Mouse (Mus musculus): ENCODE measurements at regions not wholly inside any gene's neighbourhood (a gene's known extent, or its start where the extent isn't known, plus 50 kb on each side); places are given as distances from the start of the nearest gene placed in this dataset.
"Not testable (repeated sequence)": the region's sequence is repeated elsewhere in the genome, so short reads cannot be mapped to it uniquely, and the experiment has no call there.

DNA sequence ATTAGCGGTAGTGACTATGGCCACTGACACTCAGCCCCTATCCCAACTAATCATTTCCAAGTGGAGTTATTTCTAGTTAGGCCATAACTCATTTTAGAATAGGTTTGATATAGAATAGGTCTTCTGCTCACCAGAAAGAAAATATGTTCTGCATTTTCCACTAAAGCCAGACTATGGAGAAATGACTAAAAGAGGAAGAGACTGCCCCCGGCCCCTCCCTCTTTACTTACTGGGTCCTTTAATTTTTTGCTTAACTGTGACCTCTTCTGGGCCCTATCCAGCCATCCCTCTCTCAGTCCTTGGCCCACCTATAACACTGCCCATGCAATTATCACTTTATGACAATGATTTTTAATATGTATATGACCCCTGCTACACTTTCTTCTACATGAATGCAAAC is 192.0 kb upstream of the Serp2 start:
- no peak for ATAC-seq

DNA sequence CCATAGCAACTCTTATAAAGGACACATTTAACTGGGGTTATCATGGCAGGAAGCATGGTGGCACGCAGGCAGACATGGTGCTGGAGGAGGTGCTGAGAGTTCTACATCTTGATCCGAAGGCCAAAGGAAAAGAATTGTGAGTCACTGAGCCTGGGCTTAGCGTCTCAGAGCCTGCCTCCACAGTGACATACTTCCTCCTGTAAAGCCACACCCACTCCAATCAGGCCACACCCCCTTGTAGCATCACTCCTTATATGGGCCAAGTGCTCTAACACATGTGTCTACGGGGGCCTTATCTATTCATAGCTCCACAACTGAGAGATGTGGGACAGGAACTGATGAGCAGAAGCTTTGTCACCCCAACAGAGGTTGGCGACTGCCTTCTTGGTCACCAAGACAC is 191.1 kb upstream of the Serp2 start:
- ATAC-seq = no peak

DNA sequence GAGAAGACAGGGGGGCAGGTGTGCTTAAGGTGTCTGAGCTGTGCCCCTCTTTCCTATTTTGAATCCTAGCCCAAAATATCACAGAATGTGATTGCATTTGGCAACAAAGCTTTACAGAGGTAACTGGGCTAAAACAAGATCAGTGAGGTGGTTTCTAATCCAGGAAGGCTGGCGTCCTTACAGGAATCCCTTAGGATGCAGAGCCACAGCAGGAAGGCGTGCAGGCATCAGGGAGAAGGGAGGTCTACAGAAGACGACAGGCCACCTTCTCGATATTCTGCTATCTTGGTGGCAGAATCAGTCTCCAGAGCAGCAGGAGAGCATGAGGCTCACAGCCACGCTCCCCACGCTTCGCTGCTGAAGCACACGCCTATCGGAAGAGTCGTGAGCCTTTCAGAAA is 189.6 kb upstream of the Serp2 start:
- no peak for ATAC-seq

DNA sequence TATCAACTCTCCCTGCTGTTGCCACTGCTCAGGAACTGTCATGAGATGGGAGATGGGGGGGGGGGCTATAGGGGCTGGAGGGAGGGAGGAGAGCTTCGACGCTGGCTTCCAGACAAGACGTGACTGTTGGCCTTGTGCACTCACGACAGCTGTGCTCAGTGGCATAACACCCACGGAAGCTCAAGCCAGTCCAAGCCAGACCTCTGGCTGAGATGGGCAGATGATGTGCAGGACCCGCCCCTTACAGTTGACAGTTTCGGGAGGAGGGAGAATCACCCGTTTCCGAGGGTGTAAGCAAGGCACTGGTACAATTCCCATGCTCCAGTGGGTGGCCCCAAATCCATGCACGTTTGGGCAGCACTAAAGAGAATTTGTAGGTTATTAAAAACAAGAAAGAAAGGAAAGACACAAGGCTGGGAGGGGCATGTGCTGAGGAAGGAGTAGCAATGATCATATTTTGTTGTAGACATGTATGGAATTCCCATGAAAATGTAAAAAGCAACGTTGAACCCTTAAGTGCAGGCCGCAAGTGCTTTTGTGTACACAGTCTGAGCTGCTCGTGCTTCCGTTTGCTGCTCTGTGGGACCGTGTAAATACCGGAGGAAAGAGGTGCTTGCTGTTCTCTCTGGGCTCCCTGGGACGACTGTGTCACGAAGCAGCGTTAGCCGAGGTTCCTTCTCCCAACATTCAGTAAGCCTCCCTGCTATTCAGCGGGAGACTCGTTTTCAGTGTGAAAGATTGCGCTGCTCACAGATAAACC is 188.2 kb upstream of the Serp2 start:
- ATAC-seq = no peak

DNA sequence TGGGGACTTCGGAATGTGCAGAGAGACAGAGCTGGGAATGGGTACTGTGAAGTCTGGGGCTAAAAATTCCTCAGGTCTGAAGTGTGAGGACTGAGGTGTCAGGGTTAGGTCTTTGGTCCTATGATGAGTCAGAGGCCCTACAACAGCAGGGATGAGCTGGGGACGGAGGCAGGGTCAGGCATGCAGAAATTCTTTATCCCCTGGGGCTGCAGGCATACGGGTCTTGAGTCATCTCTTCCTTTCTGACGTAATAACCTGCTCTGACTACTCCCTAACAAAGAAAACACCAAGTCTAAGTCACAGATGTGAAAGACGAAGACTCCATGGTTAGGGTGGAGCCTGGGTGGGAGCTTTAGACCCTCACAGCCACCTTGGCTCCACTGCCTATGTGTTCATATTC is 185.6 kb upstream of the Serp2 start:
- no peak for ATAC-seq

DNA sequence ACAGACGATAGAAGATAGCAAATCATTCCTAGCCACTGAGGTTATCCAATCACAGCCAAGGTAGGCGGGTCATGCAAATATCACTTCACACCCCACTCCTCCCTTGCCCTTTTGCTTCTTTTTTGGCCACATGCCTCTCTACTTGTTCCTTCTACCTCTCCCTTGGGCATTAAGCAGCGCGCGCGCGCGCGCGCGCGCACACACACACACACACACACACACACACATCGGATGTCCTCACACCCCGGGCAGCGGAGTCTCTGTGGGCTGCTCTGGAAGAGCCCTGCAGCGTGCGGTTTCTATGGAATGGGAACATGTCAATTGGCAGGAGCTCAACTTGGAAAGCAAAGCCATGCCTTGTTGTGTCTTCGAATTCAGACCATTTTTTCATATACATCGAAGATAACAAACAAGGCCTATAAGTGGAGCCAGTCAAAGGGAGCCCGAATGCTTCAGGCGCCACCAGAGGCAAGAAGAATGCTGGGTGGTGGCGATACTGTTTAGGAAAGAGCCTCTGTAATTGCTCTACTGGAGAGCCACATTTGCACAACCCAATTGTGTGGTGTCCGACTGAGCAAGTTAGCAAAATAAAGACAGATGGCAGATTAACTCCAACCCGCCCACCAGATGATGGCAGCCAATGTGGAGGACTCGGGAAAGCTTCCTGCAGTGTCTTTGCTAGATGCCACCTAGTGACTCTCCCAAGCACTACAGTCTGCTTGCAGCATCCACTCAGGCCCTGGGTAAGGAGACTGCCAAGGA is 183.3 kb upstream of the Serp2 start:
- no peak for ATAC-seq

DNA sequence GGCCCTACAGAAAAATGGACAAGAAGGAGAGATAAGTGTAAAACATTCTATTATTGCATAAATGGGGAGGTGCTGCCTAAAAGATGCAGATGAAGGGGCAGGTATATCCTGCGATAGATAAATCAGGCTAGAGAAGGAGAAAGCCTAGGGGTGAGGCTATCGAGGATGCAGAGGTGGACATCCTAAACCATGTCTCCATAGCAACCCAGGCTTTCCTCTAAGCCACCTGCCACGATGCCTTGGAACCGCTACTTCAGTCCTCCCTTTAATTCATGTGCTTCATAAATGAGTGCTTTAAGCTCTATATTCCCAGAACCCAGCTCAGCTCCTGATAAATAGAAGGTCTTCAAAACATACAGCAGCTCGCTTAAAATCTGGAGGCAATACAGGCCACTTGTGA is 179.3 kb upstream of the Serp2 start:
- no peak for ATAC-seq

DNA sequence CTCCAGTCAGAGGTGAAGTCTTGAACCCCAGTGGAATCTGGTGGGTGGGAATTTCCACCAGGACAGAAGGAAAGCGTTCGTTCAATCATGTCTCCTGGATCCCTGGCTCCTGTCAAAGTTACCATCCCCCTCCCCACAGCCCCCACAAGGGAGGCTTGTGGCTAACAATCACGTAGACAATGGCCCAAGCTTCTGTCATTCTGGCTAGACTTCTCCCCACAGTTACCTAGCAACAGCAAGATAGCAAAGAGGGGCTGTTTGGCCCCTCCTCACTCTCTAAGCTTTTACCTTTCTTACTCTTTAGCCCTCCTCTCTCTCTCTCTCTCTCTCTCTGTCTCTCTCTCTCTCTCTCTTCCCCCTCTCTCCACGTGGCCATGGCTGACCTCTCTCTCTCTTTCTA is 178.4 kb upstream of the Serp2 start:
- ATAC-seq = no peak

DNA sequence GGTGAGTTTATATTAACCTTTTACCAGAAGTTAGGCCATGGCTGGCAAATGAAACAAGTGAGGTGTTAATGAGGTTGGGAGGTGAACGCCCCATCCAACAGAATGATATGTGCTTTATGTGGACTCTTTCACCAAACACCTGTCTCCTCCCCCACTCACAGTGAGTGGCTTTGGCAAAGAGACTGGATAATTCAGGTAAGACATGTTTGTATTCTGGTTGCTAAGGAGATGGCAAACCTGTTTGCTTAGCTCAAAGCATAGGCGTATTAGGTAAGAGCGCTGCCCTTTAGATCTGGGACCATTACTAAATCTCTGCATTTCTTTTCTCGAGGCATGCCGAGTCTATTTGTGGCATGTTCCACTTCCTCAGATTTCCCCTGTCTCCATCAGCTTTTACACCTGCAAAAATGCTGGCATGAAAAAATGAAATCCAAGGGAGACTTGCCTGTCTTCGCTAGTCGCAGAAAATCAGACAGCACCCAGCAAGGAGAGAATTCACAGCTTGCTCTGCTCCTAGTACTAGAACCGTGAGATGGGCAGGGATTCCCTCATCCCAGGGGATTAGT is 176.7 kb upstream of the Serp2 start:
- no peak for ATAC-seq

DNA sequence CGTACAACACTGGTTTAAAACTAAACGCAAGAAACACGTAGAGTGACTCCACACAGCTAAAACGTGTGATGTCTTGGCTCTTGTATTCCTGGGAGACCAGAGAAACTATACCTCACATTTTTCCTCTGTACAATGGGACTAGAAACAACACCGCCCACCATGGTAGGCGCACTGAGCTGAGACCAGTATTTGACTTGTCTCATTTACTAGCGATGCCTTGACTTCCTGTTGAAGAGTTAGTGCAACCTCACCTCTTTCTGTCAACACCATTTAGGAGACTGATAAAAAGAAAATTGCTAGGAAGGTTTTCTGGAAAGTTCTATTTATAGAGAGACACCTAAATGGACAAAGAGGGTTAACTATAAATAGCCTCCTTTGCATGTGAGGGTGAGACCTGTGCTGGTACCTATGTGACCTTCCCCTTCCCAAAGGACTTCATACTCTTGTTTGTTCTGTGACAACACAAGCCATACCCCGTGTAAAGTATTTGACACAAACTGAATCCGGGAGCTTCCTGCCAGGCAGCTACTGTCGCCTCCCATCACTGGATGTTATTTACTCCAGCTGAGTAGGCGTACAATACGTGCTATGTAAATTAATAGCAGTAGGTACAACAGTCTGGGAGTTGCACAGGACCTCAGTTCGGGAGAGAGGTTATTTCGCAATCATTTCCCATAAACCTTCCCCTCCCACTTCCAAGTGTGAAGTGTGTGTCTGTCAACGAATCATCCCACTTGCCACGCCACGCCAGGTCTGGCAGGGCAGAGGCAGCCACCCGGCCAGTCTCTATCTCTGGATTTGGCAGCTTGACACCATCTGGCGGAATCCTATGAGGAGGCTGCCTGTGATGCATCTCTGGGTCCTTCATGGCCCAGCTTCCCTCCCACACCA is 174.7 kb upstream of the Serp2 start:
- ATAC-seq = no peak

DNA sequence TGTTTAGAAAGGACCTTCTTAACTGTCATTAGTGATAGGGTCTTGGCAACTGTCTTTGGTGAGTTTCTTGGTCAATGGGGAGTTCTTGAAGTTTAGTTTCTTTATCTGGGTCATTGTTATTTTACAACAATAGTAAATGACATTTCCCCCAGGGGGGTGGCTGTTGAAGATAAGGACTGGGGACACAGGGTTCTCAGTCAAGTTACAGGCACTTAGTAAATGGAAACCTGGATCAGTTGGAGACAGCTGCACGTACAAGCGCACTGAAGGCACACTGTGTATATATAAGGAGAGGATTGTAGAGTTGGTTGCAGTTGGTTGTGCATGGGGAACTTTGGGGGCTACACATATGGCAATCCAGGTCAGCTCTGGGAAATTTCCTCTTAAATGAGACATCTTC is 169.2 kb upstream of the Serp2 start:
- no peak for ATAC-seq

DNA sequence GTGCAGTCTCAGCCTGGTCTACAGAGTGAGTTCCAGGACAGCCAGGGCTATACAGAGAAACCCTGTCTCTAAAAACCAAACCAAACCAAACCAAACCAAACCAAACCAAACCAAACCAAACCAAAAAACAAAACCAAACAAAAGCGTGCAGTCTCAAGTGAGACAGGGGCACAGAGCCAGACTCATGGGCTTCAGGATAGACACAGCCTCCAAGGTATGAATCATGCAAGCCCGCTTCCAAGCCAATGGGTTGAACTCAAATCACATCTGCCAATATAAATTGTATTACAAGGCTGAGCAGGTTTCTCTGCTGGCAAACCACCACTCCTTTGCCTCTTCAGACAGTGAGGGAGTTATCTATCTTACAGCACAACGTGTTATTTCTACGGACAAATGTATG is 168.5 kb upstream of the Serp2 start:
- ATAC-seq = not testable (repeated sequence)

DNA sequence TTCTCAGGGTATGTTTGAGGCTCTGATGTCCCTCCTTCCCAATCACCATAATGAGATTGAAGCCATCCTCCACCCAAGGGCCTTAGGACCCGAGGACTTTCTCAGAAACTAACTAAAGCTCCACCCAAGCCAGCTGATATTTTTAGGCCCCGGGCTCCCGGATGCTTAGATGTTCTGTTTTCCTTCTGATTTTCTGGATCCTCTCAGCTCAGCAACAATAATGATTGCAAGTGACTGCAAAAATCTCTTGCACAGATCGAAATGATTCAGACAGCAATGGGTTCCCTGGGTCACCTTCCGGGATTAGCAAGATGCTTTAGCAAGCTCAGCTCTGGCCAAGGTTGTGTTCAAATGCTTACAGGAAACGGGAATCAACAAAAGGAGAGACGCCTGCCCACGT is 168.1 kb upstream of the Serp2 start:
- ATAC-seq = no peak

DNA sequence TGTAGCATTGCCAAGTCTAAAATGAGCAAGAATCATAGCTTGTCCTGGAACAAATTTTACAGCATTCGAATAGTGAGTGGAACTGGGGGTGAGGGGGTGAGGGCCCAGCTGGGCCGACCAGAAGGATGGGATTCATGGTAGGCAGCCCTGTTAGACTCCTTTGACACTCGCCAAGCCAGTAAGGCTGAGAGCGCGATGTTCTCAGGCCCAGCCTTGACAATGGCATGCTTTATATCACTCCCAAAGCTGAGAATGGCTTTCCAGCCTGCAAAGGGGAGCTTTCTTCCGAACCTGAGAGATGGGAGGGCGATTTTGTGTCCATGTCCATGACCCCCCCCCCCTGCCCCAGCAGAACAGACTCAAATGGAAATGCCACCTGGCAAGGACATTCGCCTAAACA is 167.7 kb upstream of the Serp2 start:
- ATAC-seq = no peak

DNA sequence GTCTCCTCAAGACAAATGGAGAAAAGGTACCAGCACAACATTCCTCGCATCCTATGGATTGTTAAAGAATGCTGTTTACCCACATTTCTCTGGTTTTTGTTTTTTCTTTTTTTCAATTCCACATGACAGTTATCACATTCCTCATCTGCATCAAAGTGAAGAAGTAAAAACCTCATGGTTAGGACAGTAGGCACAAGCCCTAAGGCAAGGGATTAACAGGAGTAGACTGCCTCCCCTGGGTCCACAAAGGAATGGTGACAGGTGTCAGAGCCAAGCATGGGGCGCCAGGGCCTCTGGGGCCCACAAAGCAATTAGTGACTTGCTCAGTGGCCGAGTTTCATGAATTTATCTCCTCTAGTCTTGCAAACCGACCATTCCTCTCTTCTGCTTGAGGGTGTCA is 166.9 kb upstream of the Serp2 start:
- no peak for ATAC-seq

DNA sequence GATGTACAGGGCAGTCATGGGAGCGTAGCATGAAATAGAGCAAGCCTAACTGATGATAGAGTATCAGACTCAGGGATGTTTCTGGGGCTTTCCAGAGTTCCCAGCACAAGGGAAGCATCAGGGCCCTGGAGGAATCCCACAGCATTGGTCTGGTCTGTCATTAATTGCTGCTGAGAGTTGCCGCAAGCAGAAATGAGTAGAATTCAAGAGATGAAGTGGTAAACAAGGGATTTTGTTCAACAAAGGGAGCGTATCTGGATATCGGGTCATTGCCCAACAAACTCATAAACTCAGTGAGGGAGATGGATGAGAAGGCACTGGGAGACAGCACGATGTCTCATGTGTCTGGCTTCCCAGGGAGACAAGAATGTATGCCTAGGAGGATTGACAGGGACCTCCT is 165.6 kb upstream of the Serp2 start:
- ATAC-seq = no peak

DNA sequence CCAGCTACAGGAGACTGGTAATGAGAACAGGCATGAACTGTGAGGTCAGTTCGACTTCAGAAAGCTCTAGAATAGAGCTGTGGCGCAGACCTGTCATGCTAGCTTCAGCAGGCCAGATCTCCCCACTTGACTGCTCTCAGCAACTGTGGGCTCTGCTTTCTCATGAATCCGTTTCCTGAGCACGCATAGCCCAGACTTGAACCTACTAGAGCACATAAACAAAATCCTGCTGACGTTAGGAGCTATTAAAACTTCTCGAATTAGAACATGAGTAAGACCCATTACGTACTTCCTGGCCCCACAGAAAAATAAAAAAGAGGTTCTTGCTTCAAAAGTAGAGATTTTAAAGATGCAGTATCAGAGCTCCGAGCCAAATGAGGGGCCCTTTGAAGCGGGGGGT is 165.1 kb upstream of the Serp2 start:
- no peak for ATAC-seq

DNA sequence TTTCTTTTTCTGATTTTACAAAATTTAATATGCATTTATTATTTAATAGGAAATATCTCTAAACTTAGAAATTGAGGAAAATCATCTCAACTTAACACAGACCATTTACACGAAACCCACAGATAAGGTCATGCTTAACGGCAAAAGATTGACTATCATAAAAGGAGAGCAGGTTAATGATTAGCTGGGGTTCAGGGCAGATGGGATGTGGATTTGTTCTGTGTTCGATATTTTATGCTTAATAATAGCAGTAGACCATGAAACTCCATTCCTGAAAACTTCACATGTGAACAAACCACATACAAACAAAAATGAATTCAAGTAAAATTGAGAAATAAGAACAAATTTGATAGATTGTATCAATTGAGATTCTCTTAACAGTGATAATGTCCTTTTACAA is 160.4 kb upstream of the Serp2 start:
- no peak for ATAC-seq

DNA sequence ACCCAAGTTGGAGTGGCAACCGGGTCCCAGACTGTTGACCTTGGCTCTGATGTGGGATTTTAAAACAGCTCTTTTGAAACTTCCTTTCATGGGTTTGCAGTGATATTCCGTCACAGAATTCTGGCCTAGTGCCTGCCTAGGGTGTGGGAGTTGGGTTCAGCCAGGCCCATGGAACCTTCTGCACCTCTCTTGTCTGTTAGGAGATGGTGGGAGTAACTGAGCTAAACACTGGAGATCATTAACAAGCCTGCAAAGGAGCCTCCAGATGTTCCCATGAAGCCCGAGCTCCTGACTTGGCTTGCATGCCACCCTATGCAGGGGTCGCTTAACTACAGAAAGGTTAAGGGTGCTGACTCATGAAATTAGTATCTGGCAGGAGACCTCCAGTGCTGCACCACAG is 158.0 kb upstream of the Serp2 start:
- ATAC-seq = no peak

DNA sequence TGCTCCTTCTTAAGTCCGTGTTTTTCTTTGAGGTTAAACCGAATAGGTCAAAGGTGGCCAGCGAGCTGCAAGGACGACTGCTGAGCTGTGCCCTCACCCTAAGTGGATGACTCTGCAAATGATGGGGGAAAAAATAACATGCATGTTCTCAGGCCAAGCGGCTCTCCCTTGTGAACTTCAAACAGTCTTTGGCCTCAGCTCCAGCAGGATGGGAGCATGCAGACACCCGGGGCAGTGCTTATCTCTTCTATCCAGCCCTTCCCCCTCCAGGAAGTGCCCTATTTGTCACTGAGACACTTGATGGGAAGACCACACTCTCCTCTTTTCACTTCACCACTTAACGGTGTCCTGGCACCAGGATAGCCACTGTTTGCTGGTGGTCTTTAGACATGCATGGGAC is 157.3 kb upstream of the Serp2 start:
- no peak for ATAC-seq

DNA sequence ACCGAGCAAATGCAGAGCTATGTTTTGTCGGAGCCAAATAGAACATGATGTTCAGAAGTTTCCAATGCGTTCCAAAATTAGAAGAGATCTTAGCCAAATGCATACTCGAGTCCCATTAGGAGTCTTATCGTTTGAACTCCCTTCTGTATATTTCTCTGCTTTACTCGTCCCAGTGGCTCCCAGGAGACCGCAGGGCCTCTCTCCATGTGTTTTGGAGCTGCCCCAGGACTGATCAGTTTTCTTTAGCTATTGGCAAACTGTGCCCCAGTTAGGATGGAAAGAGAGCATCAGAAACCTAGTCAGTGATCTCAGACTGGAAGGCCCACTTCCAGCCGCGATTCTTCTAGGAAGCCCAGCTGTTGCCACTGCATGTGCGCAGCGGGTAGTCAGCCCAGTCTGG is 152.0 kb upstream of the Serp2 start:
- no peak for ATAC-seq

DNA sequence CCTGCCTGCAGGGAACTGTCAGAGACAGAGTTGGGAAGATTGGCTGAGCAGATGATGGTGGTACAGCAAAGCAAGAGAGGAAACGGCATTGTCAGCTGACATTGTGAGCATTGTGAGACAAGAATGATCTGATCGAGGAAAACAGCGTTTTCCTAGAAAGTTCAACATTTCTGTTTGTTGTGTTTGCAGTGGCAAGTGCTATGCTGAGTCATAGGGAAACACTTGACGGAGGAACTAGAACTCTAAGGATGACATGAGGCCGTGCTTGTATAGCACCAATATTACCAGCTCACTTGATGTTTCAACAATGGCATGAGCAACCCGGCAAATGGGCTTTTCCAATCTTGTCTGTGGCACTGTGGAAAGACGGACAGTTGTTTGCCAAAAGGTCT is 146.7 kb upstream of the Serp2 start:
- ATAC-seq = no peak

DNA sequence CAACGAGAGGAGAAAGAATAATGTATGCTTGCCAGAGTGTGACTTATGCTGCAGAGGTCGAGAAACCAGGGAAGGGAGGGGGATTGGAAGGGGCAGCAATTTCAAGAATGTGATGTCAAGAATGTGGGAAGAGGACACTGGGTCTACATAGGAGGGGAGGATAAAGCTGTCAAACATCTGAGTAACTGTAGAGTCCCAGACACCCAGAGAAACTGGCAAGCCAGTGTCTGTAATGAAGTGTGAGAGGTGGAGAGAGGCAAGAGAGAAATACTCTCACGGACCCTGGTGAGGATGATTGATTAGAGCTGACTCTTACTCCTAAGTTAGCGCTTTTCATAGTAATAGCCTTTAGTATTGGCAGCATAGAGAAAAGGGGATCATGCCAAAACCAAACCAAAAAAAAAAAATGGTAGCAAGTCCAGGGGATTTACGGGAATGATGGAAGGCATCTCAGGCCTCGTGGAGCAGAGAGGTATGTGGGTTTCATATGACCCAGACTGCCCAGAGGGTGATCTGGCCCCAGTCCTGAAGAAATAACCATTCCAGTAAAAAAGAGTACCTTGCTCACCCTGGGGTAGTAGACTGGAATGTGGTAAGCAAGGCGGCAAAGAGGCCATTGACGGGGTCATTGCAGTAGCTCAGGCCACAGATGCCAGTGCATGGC is 146.2 kb upstream of the Serp2 start:
- ATAC-seq = no peak
